Mouse (Mus musculus) limb, embryonic 11.5 days (tissue): ENCODE measurements around the gene Dlg2. TPM values are rescaled to one million over a fixed set of nuclear protein-coding genes. Genes with fewer than 3 reads are reported as not detected.

Experiments used
- ATAC-seq: fragments of 200-750 bp; cut with Nextera tagmentation; 2 replicates; pipeline ENCODE4 v1.8.0; 2017; ENCODE audit warnings: low read depth; ENCODE audit not compliant: insufficient number of reproducible peaks, low FRiP score, low TSS enrichment
- DNase-seq: peaks from one replicate; pipeline ENCODE4 v3.0.0-alpha.2; 2015; ENCODE audit warnings: low spot score
- H3K27ac ChIP-seq: fragments of 300-500 bp; sonication (generic); replicated peaks from 2 replicates; pipeline ENCODE4 v1.5.1; 2014; ENCODE audit warnings: low read depth, mild to moderate bottlenecking, low read length
- H3K27me3 ChIP-seq: fragments of 300-500 bp; sonication (generic); 2 replicates; pipeline ENCODE4 v1.6.1; 2014; ENCODE audit warnings: mild to moderate bottlenecking, low read length, mixed read lengths; ENCODE audit not compliant: control insufficient read depth, insufficient read depth
- H3K36me3 ChIP-seq: fragments of 300-500 bp; sonication (generic); 2 replicates; pipeline ENCODE4 v1.6.1; 2014; ENCODE audit warnings: mild to moderate bottlenecking, low read length, moderate library complexity, mixed read lengths; ENCODE audit not compliant: control insufficient read depth, insufficient read depth
- H3K4me1 ChIP-seq: fragments of 300-500 bp; sonication (generic); 2 replicates; pipeline ENCODE4 v1.6.1; 2014; ENCODE audit warnings: low read length, mixed read lengths; ENCODE audit not compliant: control insufficient read depth, insufficient read depth
- H3K4me2 ChIP-seq: fragments of 300-500 bp; sonication (generic); 2 replicates; pipeline ENCODE4 v1.6.1; 2014; ENCODE audit warnings: low read depth, mild to moderate bottlenecking, moderate library complexity; ENCODE audit not compliant: severe bottlenecking
- H3K4me3 ChIP-seq: fragments of 300-500 bp; sonication (generic); 2 replicates; pipeline ENCODE4 v1.5.1; 2014; ENCODE audit warnings: low read depth, low read length
- H3K9ac ChIP-seq: fragments of 300-500 bp; sonication (generic); 2 replicates; pipeline ENCODE4 v1.6.1; 2014; ENCODE audit warnings: mild to moderate bottlenecking, low read length
- H3K9me3 ChIP-seq: fragments of 300-500 bp; sonication (generic); 2 replicates; pipeline ENCODE4 v1.6.1; 2016; ENCODE audit warnings: low read length; ENCODE audit not compliant: control insufficient read depth
- WGBS: fragments of 180-500 bp; shearing (Covaris S2); extraction: QIAGEN DNeasy Blood & Tissue Kit; methylation state at CpG from one replicate; pipeline ENCODE4 v1.1.7; 2014; 5-methylcytosine and 5-hydroxymethylcytosine counted together
- polyA plus RNA-seq: library from polyadenylated mRNA; unstranded; fragments of >200 nt; fragmentation: Nextera tagmentation; extraction: Ambion mirVana; gene quantifications from 2 replicates; pipeline ENCODE4 v1.2.1, GENCODE M21; 2014

Gene Dlg2
- polyA plus RNA-seq, 1 experiment from 2014 or later, result 1.3 TPM

- ATAC-seq (no peak), DNase-seq (no peak)
- WGBS, result 60% methylated on average over 3 of the region's 3 CpGs
- H3K36me3 ChIP-seq, result no peaks in the 10 kb centered on the region
- no peaks in the 10 kb centered on the region for H3K27me3 ChIP-seq
- H3K4me3 ChIP-seq, result no peak overlapping the region
- H3K27ac ChIP-seq, result no peak overlapping the region
- H3K4me1 ChIP-seq, result no peaks in the 10 kb centered on the region
- no peaks in the 10 kb centered on the region for H3K9me3 ChIP-seq
- H3K9ac ChIP-seq, result no peak overlapping the region
- H3K4me2 ChIP-seq, result no peak overlapping the region
Measured at GRCm38 (mm10) chr7:92485881-92486710, 2009.6 kb downstream of the Dlg2 start.

- Histone ChIP-seq H3K9me3 (no peaks in the 10 kb centered on the region), H3K4me3 (no peak overlapping the region), H3K4me1 (no peaks in the 10 kb centered on the region), H3K27me3 (no peaks in the 10 kb centered on the region), H3K4me2 (no peak overlapping the region), H3K27ac (no peak overlapping the region), H3K36me3 (no peaks in the 10 kb centered on the region), H3K9ac (no peak overlapping the region)
- 96% methylated on average over 4 of the region's 4 CpGs for WGBS
- no peak for ATAC-seq
- no peak for DNase-seq
Measured at GRCm38 (mm10) chr7:92486878-92487277, 2010.4 kb downstream of the Dlg2 start.

- Histone ChIP-seq H3K9me3 (no peaks in the 10 kb centered on the region), H3K9ac (no peak overlapping the region), H3K4me1 (no peaks in the 10 kb centered on the region), H3K27me3 (no peaks in the 10 kb centered on the region), H3K36me3 (no peaks in the 10 kb centered on the region), H3K4me2 (no peak overlapping the region), H3K27ac (no peak overlapping the region), H3K4me3 (no peak overlapping the region)
- DNase-seq (no peak), ATAC-seq (no peak)
- WGBS, result 97% methylated on average over 1 of the region's 1 CpGs
Measured at GRCm38 (mm10) chr7:92492262-92492661, 2015.8 kb downstream of the Dlg2 start.

- Histone ChIP-seq H3K9me3 (no peaks in the 10 kb centered on the region), H3K27me3 (no peaks in the 10 kb centered on the region), H3K27ac (no peak overlapping the region), H3K4me1 (no peaks in the 10 kb centered on the region), H3K4me2 (no peak overlapping the region), H3K9ac (no peak overlapping the region), H3K4me3 (no peak overlapping the region), H3K36me3 (no peaks in the 10 kb centered on the region)
- 80% methylated on average over 2 of the region's 2 CpGs for WGBS
- ATAC-seq (no peak), DNase-seq (no peak)
Measured at GRCm38 (mm10) chr7:92493521-92493920, 2017.0 kb downstream of the Dlg2 start.

Other genes with a start within 250 kb of the Dlg2 start
- not detected in 2 replicates for gene Ccdc83, start 210.9 kb upstream of the Dlg2 start, polyA plus RNA-seq
- gene Sytl2, start 174.4 kb upstream of the Dlg2 start, polyA plus RNA-seq, result 5.0 and 7.1 TPM in 2 replicates
- gene Ccdc89, start 50.1 kb upstream of the Dlg2 start, polyA plus RNA-seq, result 2.1 and 3.1 TPM in 2 replicates
- gene Crebzf, start 33.9 kb upstream of the Dlg2 start, polyA plus RNA-seq, result 45.8 and 47.2 TPM in 2 replicates
- 109 and 119 TPM in 2 replicates for gene Tmem126a, start 19.4 kb upstream of the Dlg2 start, polyA plus RNA-seq
- 37.0 and 41.1 TPM in 2 replicates for gene Tmem126b, start 671 bp upstream of the Dlg2 start, polyA plus RNA-seq